Mouse (Mus musculus) erythroblast, embryonic 14.5 days (primary cell): ENCODE measurements at regions not wholly inside any gene's neighbourhood (a gene's known extent, or its start where the extent isn't known, plus 50 kb on each side); places are given as distances from the start of the nearest gene placed in this dataset.

ENCODE experiments used
- GATA1 ChIP-seq: IDR thresholded peaks from 2 replicates; pipeline ENCODE4 v1.6.1; 2012; ENCODE audit warnings: low read length, inconsistent platforms, mixed read lengths
- TAL1 ChIP-seq: IDR thresholded peaks from 3 replicates; pipeline ENCODE4 v1.6.1; 2012; ENCODE audit warnings: low read length, inconsistent platforms, mixed read lengths

GRCm38 (mm10) chr11:37798783-37799318, 563.1 kb upstream of the Tenm2 start:
- TF ChIP-seq GATA1, result no peak
- no peak for TF ChIP-seq TAL1
